Mouse (Mus musculus): ENCODE measurements at regions not wholly inside any gene's neighbourhood (a gene's known extent, or its start where the extent isn't known, plus 50 kb on each side); places are given as distances from the start of the nearest gene placed in this dataset.

GRCm38 (mm10) chr15:62295233-62295927 is 1372.6 kb upstream of the A1bg start:
- TF ChIP-seq CTCF (IDR thresholded peaks at IDR 0.05) = no peak
- peak; percentile 48; the same call in 1 of the 2 replicates for TF ChIP-seq POLR2A (IDR thresholded peaks at IDR 0.05; ENCODE audit: insufficient read depth, low read depth, low read length)
- peak; percentile 79; the same call in 1 of the 2 replicates for TF ChIP-seq EP300 (IDR thresholded peaks at IDR 0.05; ENCODE audit: insufficient read depth, low read depth, low read length)

Measured in heart, adult 2 months (tissue).